Mouse (Mus musculus) intestine, embryonic 16.5 days (tissue): ENCODE results near the gene Galk1. TPM values are rescaled to one million over a fixed set of nuclear protein-coding genes. Genes with fewer than 3 reads are reported as not detected.

Experiments
- ATAC-seq: fragments of 200-750 bp; cut with Nextera tagmentation; 2 replicates; pipeline ENCODE4 v1.8.0; 2017; ENCODE audit warnings: moderate TSS enrichment, moderate library complexity
- H3K27ac ChIP-seq: fragments of 300-500 bp; sonication (generic); 2 replicates; pipeline ENCODE4 v1.5.1; 2014; ENCODE audit warnings: mild to moderate bottlenecking, low read length
- H3K27me3 ChIP-seq: fragments of 300-500 bp; sonication (generic); replicated peaks from 2 replicates; pipeline ENCODE4 v1.6.1; 2014; ENCODE audit warnings: low read length, control low read depth, mixed read lengths; ENCODE audit not compliant: control insufficient read depth, insufficient read depth
- H3K36me3 ChIP-seq: fragments of 300-500 bp; sonication (generic); 2 replicates; pipeline ENCODE4 v1.6.1; 2014; ENCODE audit warnings: low read length, control low read depth; ENCODE audit not compliant: control insufficient read depth, insufficient read depth
- H3K4me1 ChIP-seq: fragments of 300-500 bp; sonication (generic); 2 replicates; pipeline ENCODE4 v1.6.1; 2014; ENCODE audit warnings: low read length, control low read depth, mixed read lengths; ENCODE audit not compliant: control insufficient read depth, insufficient read depth
- H3K4me2 ChIP-seq: fragments of 300-500 bp; sonication (generic); 2 replicates; pipeline ENCODE4 v1.6.1; 2014; ENCODE audit warnings: low read depth, low read length, control low read depth
- H3K4me3 ChIP-seq: fragments of 300-500 bp; sonication (generic); 2 replicates; pipeline ENCODE4 v1.5.1; 2014; ENCODE audit warnings: mild to moderate bottlenecking, low read length
- H3K9ac ChIP-seq: fragments of 300-500 bp; sonication (generic); 2 replicates; pipeline ENCODE4 v1.6.1; 2014; ENCODE audit warnings: low read depth, low read length
- H3K9me3 ChIP-seq: fragments of 300-500 bp; sonication (generic); 2 replicates; pipeline ENCODE4 v1.6.1; 2016; ENCODE audit warnings: low read length, control low read depth; ENCODE audit not compliant: control insufficient read depth
- WGBS: fragments of 180-500 bp; shearing (Covaris S2); extraction: QIAGEN DNeasy Blood & Tissue Kit; methylation state at CpG from one replicate; pipeline ENCODE4 v1.1.7; 2014; 5-methylcytosine and 5-hydroxymethylcytosine counted together
- polyA plus RNA-seq: library from polyadenylated mRNA; unstranded; fragments of >200 nt; fragmentation: Nextera tagmentation; extraction: Ambion mirVana; gene quantifications from 2 replicates; pipeline ENCODE4 v1.2.1, GENCODE M21; 2015

The Galk1 gene
- polyA plus RNA-seq, 1 experiment from 2014 or later = 360 TPM

DNA sequence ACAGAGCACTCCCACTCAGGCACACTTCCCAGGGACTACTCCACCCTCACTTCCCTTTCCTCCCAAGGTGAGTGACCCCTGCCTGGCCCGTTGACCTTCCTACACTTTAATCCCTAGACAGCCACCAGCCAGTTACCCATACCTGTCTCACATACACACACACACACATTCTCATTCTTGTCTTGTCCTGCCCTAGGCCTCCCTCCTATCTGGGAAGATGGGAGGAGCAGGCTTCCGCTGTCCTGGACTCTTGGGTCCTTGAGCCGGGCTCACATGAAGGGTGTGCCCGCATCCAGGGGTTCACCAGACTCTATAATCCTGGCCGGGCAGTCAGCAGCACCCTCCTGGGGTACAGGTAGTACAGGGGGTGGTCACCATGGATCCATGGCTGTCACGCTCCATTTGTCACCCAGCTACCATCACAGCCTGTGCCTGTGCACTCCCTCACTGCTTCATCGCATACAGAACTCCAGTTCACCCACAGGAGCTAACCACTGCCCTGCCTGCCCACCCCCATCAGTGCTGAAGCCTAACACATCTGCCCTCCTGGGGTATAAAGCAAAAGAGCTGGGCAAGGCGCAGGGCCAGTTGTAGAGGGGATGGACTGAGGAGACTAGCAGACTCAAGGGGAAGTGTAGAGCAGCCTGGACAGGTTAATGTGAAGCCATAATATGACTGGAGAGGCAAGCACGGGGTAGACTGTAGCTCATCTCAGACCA is 6.7 kb downstream of the Galk1 start:
- Histone ChIP-seq H3K36me3 (peaks cover 12% of the 10 kb centered on the region; the same call in 1 of the 2 replicates), H3K9me3 (no peaks in the 10 kb centered on the region), H3K4me3 (peak overlapping the region; percentile 44; the same call in 1 of the 2 replicates), H3K9ac (peak overlapping the region; percentile 67), H3K4me2 (peak overlapping the region; percentile 77), H3K27me3 (no peaks in the 10 kb centered on the region), H3K27ac (peak overlapping the region; percentile 96), H3K4me1 (peaks cover 37% of the 10 kb centered on the region)
- WGBS = 60% methylated on average over 9 of the region's 9 CpGs
- ATAC-seq = peak; percentile 38

DNA sequence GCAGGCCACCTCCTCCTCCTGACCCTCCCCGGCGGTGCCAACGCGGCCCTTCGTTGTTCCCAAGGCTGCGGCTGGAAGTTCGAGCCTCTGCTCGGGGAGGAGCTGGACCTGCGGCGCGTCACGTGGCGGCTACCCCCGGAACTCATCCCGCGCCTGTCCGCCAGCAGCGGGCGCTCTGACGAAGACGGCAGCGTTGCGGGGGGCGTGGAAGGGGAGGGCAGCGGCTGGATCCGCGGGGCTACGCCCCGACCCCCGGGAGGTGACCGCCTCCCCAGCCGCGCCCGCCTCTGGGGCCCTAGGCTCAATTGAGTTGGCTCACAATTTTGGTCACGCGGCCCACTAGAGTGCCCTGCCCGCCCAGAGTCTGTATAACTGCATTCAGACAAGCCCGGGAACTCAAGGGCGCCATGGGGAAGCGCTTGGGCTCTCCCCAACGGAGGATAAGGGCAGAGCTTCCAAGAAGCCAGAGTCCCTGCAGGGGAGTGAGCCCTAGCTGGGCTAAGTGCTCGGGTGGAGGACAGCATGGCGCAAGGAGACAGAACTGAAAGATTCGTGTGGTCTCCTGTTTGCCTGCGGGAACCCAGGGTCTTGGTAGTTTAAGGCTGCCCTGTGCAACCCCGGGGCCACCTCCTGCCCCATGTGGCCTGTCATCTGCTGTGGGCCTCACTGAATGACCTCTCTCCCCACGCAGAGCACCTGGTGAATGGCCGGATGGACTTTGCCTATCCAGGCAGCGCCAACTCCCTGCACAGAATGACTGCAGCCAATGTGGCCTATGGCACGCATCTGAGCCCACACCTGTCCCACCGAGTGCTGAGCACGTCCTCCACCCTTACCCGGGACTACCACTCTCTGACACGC is 7.4 kb downstream of the Galk1 start:
- H3K4me3 ChIP-seq = peak overlapping the region; percentile 44
- peak overlapping the region; percentile 96 for H3K27ac ChIP-seq
- H3K36me3 ChIP-seq = peaks cover 12% of the 10 kb centered on the region; the same call in 1 of the 2 replicates
- peak overlapping the region; percentile 67 for H3K9ac ChIP-seq
- ATAC-seq = peak; percentile 83
- H3K9me3 ChIP-seq = no peaks in the 10 kb centered on the region
- peaks cover 37% of the 10 kb centered on the region for H3K4me1 ChIP-seq
- WGBS = 3% methylated on average over 54 of the region's 54 CpGs
- H3K27me3 ChIP-seq = no peaks in the 10 kb centered on the region
- H3K4me2 ChIP-seq = peak overlapping the region; percentile 77

DNA sequence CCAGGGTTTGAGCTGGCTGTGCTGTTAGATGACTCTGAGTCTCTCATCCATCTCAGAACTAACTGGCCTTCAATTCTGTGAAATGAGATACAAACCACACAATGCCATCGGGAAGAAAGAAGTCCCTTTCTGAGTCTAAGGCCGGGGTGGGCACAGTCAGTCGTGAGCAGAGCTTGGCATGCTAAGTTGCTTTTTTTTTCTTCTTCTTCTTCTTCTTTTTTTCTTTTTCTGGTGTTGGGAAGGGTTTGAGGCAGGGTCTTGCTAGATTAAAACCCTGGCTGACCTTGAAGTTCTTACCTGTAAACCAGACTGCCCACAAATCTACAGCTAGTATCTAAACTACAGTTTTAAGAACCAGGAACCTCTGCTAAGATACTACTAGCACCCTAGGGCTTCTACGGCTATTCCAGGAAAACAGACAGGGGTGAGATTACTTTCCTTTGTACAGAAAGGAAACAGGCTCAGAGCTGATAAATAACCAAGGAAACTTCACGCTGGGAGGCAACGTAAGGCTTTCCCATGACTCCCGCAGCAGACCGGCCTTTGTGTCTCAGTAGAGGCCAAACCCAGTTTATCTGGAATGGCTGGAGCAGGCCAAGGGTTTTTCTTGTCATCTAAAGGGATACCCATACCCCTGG is 8.2 kb downstream of the Galk1 start:
- H3K9me3 ChIP-seq = no peaks in the 10 kb centered on the region
- no peak for ATAC-seq
- 26% methylated on average over 8 of the region's 8 CpGs for WGBS
- H3K27me3 ChIP-seq = no peaks in the 10 kb centered on the region
- peak overlapping the region; percentile 77 for H3K4me2 ChIP-seq
- peak overlapping the region; percentile 96 for H3K27ac ChIP-seq
- H3K4me1 ChIP-seq = peaks cover 37% of the 10 kb centered on the region
- H3K4me3 ChIP-seq = peak overlapping the region; percentile 44
- H3K36me3 ChIP-seq = 0 out of 2 replicates have a peak, but pooled peaks cover 9% of the 10 kb centered on the region
- peak overlapping the region; percentile 67 for H3K9ac ChIP-seq

DNA sequence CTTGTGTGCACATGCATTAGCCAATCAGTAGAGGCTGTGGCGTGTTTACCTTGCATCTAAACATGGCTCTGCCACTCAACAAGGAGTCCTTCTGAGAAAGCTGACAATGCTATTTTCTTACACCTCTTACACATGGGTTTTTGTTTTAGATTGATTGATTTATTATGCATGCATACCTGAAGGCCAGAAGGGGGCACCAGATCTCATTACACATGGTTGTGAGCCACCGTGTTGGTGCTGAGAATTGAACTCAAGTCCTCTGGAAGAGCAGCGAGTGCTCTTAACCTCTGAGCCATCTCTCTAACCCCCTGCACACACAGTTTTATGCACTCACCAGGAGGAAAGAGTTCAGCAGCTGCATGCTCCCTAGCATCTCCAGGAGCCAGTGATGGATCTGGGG is 9.6 kb downstream of the Galk1 start:
- Histone ChIP-seq H3K4me3 (no peak overlapping the region), H3K36me3 (0 out of 2 replicates have a peak, but pooled peaks cover 5% of the 10 kb centered on the region), H3K9ac (no peak overlapping the region), H3K4me2 (no peak overlapping the region), H3K4me1 (peaks cover 32% of the 10 kb centered on the region), H3K27ac (no peak overlapping the region), H3K9me3 (no peaks in the 10 kb centered on the region), H3K27me3 (no peaks in the 10 kb centered on the region)
- 85% methylated on average over 3 of the region's 3 CpGs for WGBS
- no peak for ATAC-seq

DNA sequence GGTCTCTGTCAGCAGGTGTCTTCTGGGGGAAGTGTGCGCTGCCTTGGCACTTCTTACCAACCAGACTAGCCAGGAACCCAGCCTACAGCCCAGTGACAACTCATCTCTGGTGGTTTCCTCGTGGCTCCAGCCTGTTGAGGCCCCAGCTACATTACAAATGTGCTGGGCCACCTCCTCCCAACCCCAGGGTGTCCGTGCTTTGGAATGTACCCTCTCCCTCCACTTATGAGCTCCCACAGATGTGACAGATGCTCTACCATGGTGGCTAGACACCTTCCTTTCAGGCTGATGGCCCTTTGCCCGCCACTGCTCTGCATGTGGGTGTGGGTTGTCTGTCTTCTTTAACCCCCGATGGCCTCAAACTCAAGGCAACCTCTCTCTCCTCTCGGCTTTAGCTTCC is 10.8 kb downstream of the Galk1 start:
- H3K4me1 ChIP-seq = peaks cover 22% of the 10 kb centered on the region
- H3K4me3 ChIP-seq = no peak overlapping the region
- H3K27me3 ChIP-seq = no peaks in the 10 kb centered on the region
- WGBS = 69% methylated on average over 6 of the region's 6 CpGs
- peak overlapping the region; percentile 6; the same call in 1 of the 2 replicates for H3K9ac ChIP-seq
- no peaks in the 10 kb centered on the region for H3K9me3 ChIP-seq
- no peak overlapping the region for H3K27ac ChIP-seq
- ATAC-seq = no peak
- H3K4me2 ChIP-seq = no peak overlapping the region
- no peaks in the 10 kb centered on the region for H3K36me3 ChIP-seq

DNA sequence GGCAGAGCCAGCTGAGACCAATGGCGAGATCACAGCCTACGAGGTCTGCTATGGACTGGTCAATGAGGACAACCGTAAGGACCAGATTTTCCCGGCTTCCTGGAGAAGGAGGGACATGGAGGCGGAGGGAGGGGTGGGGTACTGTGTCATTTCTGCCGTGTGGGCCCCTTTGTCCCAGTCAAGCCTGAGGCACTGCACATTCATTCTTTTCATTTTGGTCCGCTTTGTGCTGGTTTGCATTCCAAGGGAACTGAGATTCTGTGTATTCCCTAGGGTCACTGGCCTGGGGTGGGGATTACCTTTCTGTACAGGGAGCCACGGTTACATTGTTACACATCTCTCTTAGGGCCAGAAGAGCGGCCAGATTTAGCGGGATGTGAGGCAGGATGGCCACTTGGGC is 11.9 kb downstream of the Galk1 start:
- Histone ChIP-seq H3K4me1 (peaks cover 12% of the 10 kb centered on the region), H3K4me3 (no peak overlapping the region), H3K9me3 (no peaks in the 10 kb centered on the region), H3K27me3 (no peaks in the 10 kb centered on the region), H3K4me2 (no peak overlapping the region), H3K9ac (no peak overlapping the region), H3K27ac (no peak overlapping the region), H3K36me3 (no peaks in the 10 kb centered on the region)
- 53% methylated on average over 10 of the region's 10 CpGs for WGBS
- ATAC-seq = no peak

DNA sequence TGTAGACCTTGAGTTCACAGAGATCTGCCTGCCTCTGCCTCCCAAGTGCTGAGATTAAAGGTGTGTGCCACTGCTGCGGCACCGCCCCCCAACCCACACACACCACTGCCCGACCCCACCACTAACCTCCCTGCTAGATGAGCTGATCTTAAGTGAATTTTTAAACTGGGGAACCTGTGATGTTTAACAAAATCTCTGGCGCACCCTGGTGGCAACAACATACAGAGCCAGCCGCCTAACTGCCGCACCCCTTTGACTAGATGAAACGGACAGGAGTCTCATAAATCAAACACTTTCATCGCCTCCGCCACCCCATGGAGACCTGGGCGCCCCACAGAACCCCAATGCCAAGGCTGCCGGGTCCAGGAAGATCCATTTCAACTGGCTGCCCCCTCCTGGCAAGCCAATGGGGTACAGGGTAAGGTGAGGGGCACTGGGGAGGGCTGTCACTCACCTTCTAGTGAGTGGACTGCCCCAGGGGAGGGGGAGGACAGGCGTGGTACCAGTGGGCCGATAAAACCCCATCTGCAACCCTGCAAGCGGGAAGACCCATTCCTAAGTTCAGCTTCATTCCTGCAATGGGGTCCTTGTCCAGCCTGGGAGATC is 12.9 kb downstream of the Galk1 start:
- 15% methylated on average over 14 of the region's 14 CpGs for WGBS
- no peak overlapping the region for H3K4me2 ChIP-seq
- H3K27ac ChIP-seq = no peak overlapping the region
- no peaks in the 10 kb centered on the region for H3K36me3 ChIP-seq
- ATAC-seq = peak; percentile 22; the same call in 1 of the 2 replicates
- no peak overlapping the region for H3K9ac ChIP-seq
- no peaks in the 10 kb centered on the region for H3K27me3 ChIP-seq
- H3K4me1 ChIP-seq = peaks cover 3% of the 10 kb centered on the region
- no peak overlapping the region for H3K4me3 ChIP-seq
- no peaks in the 10 kb centered on the region for H3K9me3 ChIP-seq

DNA sequence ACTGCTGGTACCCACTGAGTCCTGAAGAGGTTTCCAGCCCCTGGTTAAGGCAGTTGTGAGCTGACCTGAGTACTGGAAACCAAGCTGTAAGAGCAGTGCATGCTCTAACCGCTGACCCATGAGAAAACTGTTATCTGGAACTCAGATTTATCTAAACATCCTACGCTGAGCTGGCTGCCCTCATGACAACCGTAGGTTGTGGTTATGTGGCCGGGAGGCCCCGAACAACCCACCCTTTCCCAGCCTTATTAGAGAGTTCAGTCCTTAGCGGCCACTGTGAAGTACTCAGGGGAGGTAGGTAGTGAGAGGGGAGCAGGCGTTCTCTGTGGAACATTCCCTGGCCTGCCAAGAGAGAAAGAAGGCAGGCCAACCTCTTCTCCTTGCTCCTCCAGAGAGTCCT is 13.5 kb downstream of the Galk1 start:
- 64% methylated on average over 7 of the region's 7 CpGs for WGBS
- H3K4me3 ChIP-seq = no peak overlapping the region
- H3K9ac ChIP-seq = no peak overlapping the region
- no peak overlapping the region for H3K27ac ChIP-seq
- ATAC-seq = no peak
- no peaks in the 10 kb centered on the region for H3K9me3 ChIP-seq
- no peak overlapping the region for H3K4me2 ChIP-seq
- H3K36me3 ChIP-seq = no peaks in the 10 kb centered on the region
- no peaks in the 10 kb centered on the region; the same call in 1 of the 2 replicates for H3K4me1 ChIP-seq
- no peaks in the 10 kb centered on the region for H3K27me3 ChIP-seq

DNA sequence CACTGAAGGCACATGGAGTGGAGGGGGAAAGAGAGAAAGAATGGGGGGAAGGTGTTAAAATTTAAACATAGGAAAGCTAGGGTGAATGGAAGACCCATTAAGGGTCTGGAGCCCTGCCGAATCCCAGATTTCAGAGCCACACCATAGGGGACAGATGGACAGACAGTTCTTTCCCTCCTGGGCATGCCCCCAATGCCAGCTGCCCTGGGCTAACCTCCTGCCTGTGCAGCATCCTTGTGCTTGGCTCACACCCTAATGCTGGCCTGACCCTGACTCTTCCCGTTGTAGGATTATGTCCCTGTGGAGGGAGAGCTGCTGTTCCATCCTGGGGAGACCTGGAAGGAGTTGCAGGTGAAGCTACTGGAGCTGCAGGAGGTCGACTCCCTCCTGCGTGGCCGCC is 14.9 kb downstream of the Galk1 start:
- no peaks in the 10 kb centered on the region for H3K36me3 ChIP-seq
- H3K4me1 ChIP-seq = no peaks in the 10 kb centered on the region; the same call in 1 of the 2 replicates
- H3K27ac ChIP-seq = no peak overlapping the region
- no peak overlapping the region for H3K9ac ChIP-seq
- H3K4me2 ChIP-seq = no peak overlapping the region
- ATAC-seq = no peak
- H3K27me3 ChIP-seq = no peaks in the 10 kb centered on the region
- H3K4me3 ChIP-seq = no peak overlapping the region
- WGBS = 72% methylated on average over 5 of the region's 5 CpGs
- no peaks in the 10 kb centered on the region for H3K9me3 ChIP-seq
